Mouse (Mus musculus) limb, embryonic 13.5 days (tissue): ENCODE results near the gene Tbxa2r. TPM values are rescaled to one million over a fixed set of nuclear protein-coding genes. Genes with fewer than 3 reads are reported as not detected.

Experiments used
- ATAC-seq: fragments of 200-750 bp; cut with Nextera tagmentation; 2 replicates; pipeline ENCODE4 v1.8.0; 2017; ENCODE audit warnings: low read depth, moderate number of reproducible peaks, moderate TSS enrichment; ENCODE audit not compliant: low FRiP score
- H3K27ac ChIP-seq: fragments of 300-500 bp; sonication (generic); 2 replicates; pipeline ENCODE4 v1.5.1; 2015; ENCODE audit warnings: inconsistent platforms, mild to moderate bottlenecking, moderate library complexity
- H3K27me3 ChIP-seq: fragments of 300-500 bp; sonication (generic); 2 replicates; pipeline ENCODE4 v1.6.1; 2015; ENCODE audit warnings: mild to moderate bottlenecking, inconsistent platforms
- H3K36me3 ChIP-seq: fragments of 300-500 bp; sonication (generic); 2 replicates; pipeline ENCODE4 v1.6.1; 2015; ENCODE audit warnings: inconsistent platforms, mild to moderate bottlenecking, moderate library complexity
- H3K4me1 ChIP-seq: fragments of 300-500 bp; sonication (generic); 2 replicates; pipeline ENCODE4 v1.6.1; 2015; ENCODE audit warnings: inconsistent platforms
- H3K4me2 ChIP-seq: fragments of 300-500 bp; sonication (generic); replicated peaks from 2 replicates; pipeline ENCODE4 v1.6.1; 2015; ENCODE audit warnings: inconsistent platforms, mild to moderate bottlenecking, moderate library complexity
- H3K4me3 ChIP-seq: fragments of 300-500 bp; sonication (generic); 2 replicates; pipeline ENCODE4 v1.5.1; 2015; ENCODE audit warnings: moderate library complexity, mild to moderate bottlenecking, inconsistent platforms
- H3K9ac ChIP-seq: fragments of 300-500 bp; sonication (generic); 2 replicates; pipeline ENCODE4 v1.6.1; 2015; ENCODE audit warnings: mild to moderate bottlenecking, inconsistent platforms
- H3K9me3 ChIP-seq: fragments of 300-500 bp; sonication (generic); 2 replicates; pipeline ENCODE4 v1.6.1; 2016; ENCODE audit warnings: inconsistent platforms
- WGBS: fragments of 180-500 bp; shearing (Covaris S2); methylation state at CpG from one replicate; pipeline ENCODE4 v1.1.7; 2015; 5-methylcytosine and 5-hydroxymethylcytosine counted together
- polyA plus RNA-seq: library from polyadenylated mRNA; unstranded; fragments of >200 nt; fragmentation: Nextera tagmentation; extraction: Ambion mirVana; gene quantifications from 2 replicates; pipeline ENCODE4 v1.2.1, GENCODE M21; 2015

The Tbxa2r gene
- polyA plus RNA-seq, 1 experiment from 2014 or later, result 5.2 TPM

DNA sequence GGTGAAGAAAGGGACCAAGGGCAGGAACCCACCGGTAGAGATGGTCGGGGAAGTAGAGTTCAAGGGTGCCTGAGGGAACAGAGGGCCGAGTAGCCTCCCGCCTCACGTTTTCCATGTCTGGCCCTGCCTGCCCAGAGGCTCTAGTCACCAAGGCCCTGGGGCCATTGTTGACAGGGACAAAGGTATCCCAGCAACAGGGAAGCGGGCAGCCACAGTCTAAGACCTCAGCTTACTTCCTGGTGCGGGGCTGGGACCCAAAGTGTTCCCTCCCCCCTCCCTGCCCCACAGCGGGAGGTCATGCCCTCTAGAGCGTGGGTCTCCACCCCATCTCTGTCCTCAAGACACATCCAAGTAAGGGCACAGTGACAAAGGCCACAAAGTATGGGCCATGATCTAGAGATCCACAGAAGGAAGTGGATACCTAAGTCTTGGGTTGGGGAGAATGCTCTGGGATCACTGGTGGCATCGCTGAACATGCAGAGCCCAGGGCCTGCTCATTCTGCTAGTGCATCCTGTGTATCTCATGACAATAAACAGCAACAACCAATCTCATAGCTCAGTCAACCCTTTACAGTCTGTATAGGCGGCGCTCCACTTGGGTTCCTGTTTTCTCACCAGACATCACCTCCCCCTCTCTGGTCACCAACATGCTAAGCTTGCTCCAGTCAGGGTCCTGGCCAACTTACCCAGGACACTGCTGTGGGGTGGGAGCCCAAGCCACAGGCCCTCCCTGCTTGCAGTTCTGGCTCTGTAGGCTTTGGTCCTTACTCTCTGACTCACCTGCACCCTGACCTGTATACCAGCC, 37.3 kb downstream of the Tbxa2r start, which contains the start of gene 4930404N11Rik:
Gene 4930404N11Rik, minus strand, starts transcription at position 145 of the 805 bp plus-strand sequence.
- Histone ChIP-seq H3K27ac (peak within 1 kb of the TSS; percentile 6; the same call in 1 of the 2 replicates), H3K4me1 (peaks cover 28% of the 10 kb centered on the region), H3K27me3 (peaks cover 40% of the 10 kb centered on the region), H3K9ac (peak within 1 kb of the TSS; percentile 57), H3K4me2 (peak within 1 kb of the TSS; percentile 66), H3K4me3 (peak within 1 kb of the TSS; percentile 41), H3K36me3 (peaks cover 73% of the 10 kb centered on the region), H3K9me3 (no peaks in the 10 kb centered on the region)
- WGBS, result 26% methylated on average over 12 of the region's 12 CpGs
- no peak for ATAC-seq

DNA sequence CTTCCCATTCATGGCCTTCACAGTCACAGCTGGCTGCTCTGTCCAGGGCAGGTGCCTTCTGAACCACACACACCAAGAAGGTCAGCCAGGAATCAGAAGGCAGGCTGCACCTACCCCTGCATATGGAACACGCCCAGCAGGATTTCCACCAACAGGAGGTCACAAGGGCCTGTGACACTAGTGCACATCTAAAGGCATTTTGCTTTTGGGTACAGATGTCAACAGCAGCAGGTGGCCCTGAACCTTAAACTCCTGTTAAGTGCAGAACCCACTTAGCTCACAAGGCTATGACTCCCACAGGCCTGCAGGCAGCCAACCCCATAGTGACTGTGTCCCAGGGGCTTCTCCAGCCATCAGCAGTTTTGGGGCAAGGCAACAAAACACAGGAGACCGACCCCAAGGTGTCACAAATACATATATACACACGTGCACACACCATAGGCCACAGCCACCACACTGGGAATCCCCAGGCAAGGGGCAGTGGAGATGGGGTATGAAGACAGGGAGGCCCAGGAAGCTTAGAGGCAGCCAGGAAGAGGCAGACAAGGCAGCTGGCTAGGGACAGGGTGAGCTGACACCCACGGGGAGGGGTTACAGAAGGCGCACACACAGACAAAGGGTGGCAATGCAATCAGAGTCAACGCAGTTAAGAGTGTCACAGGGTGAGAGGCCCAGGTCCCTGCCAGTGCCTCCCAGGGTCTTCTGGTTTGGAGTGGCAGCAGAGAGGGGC, 38.1 kb downstream of the Tbxa2r start:
- H3K36me3 ChIP-seq, result peaks cover 73% of the 10 kb centered on the region

DNA sequence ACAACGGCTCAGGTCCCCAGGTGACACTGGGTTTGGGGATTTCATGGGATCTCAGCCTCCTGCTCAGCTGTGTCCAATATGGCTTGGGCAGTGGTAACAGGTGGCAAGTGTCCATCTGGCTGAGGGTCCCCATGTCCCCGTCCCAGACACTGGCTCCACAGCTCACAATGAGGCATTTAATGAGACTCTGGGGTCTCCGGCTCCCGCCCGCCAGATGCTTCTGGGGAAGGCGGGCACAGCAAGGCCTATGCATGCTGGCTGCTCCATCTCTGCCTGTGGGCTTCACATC, 38.6 kb downstream of the Tbxa2r start:
- peaks cover 40% of the 10 kb centered on the region for H3K27me3 ChIP-seq
- no peak for ATAC-seq
- H3K4me3 ChIP-seq, result no peak overlapping the region
- no peak overlapping the region for H3K27ac ChIP-seq
- H3K9me3 ChIP-seq, result no peaks in the 10 kb centered on the region
- H3K36me3 ChIP-seq, result peaks cover 73% of the 10 kb centered on the region
- peaks cover 26% of the 10 kb centered on the region for H3K4me1 ChIP-seq
- no peak overlapping the region for H3K9ac ChIP-seq
- H3K4me2 ChIP-seq, result no peak overlapping the region
- WGBS, result 81% methylated on average over 6 of the region's 6 CpGs

More for the DNA sequence above, 38.1 kb downstream of the Tbxa2r start:
- Histone ChIP-seq H3K4me1 (peaks cover 26% of the 10 kb centered on the region), H3K27ac (peak overlapping the region; percentile 6; the same call in 1 of the 2 replicates), H3K9ac (no peak overlapping the region), H3K9me3 (no peaks in the 10 kb centered on the region), H3K27me3 (peaks cover 40% of the 10 kb centered on the region), H3K4me2 (no peak overlapping the region), H3K4me3 (no peak overlapping the region)
- no peak for ATAC-seq
- WGBS, result 83% methylated on average over 6 of the region's 6 CpGs

DNA sequence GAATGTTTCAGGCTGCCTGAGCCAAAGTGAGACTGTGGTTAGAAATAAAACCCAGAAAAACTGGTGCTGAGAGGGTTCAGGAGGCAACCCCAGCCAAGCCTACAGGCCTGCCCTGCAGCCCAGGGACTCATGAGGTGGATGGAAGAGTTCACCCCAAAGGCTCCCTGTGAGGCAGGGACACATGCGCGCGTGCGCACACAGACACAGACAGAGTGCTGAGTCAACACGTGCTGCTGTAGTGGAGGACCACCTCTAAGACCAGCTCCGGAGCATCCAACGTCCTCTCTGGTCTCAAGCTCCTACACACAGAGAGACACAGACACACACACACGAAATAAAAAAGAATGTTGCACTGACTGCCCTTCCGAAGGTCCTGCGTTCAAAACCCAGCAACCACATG, 46.8 kb downstream of the Tbxa2r start:
- Histone ChIP-seq H3K36me3 (peaks cover 60% of the 10 kb centered on the region), H3K27me3 (no peaks in the 10 kb centered on the region), H3K4me2 (no peak overlapping the region), H3K9me3 (no peaks in the 10 kb centered on the region), H3K4me3 (no peak overlapping the region), H3K4me1 (peaks cover 30% of the 10 kb centered on the region), H3K9ac (no peak overlapping the region), H3K27ac (no peak overlapping the region)
- no peak for ATAC-seq
- 95% methylated on average over 10 of the region's 10 CpGs for WGBS

DNA sequence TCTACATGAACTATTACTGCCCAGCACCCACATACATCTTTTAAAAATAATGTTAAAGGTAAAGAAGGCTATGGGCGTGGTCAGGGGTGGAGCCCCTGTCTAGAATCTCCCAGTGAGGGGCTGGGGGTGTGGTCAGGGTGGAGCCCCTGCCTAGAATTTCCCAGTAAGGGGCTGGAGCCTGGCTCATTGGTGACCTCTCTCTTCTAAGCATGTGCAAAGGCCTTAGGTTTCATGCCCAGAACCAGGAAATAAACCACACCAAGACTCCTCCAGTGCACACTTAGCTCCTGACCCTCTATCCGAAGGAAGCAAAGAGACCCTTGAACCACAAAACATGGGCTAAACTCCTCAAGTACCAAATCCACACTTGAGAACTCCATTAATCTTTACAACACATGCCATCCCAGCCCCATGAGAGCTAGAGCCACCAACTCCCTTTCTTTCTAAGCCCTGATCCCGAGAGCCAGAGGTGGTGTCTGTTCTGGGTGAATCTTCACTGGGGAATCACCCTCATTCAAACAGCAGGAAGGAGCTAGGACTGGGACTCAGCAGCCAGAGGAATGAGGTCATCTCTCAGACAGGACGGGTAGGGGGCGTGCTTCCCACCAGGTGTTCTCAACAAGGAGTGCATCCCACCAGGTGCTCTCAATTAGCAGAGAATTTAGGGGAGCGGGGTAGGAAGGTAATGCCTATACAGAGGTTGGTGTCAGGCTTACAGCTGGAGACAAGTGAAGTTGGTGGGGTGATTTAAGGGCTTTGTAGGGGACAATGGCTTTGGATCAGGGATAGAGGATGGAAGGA, 48.2 kb downstream of the Tbxa2r start:
- Histone ChIP-seq H3K27ac (0 out of 2 replicates have a peak overlapping the region, but pooled peaks have one; percentile 28), H3K4me1 (peaks cover 30% of the 10 kb centered on the region), H3K36me3 (peaks cover 45% of the 10 kb centered on the region), H3K9me3 (no peaks in the 10 kb centered on the region), H3K4me2 (peak overlapping the region; percentile 82), H3K27me3 (no peaks in the 10 kb centered on the region), H3K9ac (peak overlapping the region; percentile 94), H3K4me3 (peak overlapping the region; percentile 83)
- ATAC-seq, result no peak
- 33% methylated on average over 6 of the region's 6 CpGs for WGBS

DNA sequence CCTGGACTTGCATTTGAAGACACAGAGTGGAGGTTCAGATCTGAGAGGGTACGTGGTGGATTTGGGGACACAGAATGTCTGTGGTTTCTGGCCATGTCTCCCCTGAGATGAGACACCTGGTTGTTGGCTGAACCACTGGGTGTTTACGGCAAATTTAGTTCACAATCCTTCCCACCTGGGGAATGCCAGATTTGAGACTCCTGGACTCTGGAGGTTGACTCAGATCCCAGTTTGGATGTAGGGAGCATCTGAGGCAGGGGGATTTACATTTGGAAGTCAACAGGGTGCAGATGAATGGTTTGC, 48.8 kb downstream of the Tbxa2r start:
- H3K36me3 ChIP-seq, result peaks cover 40% of the 10 kb centered on the region
- 57% methylated on average over 2 of the region's 2 CpGs for WGBS
- H3K9me3 ChIP-seq, result no peaks in the 10 kb centered on the region
- H3K4me3 ChIP-seq, result peak overlapping the region; percentile 83
- peak overlapping the region; percentile 82 for H3K4me2 ChIP-seq
- H3K9ac ChIP-seq, result peak overlapping the region; percentile 94
- no peak for ATAC-seq
- no peaks in the 10 kb centered on the region for H3K27me3 ChIP-seq
- 0 out of 2 replicates have a peak overlapping the region, but pooled peaks have one; percentile 28 for H3K27ac ChIP-seq
- peaks cover 30% of the 10 kb centered on the region for H3K4me1 ChIP-seq

DNA sequence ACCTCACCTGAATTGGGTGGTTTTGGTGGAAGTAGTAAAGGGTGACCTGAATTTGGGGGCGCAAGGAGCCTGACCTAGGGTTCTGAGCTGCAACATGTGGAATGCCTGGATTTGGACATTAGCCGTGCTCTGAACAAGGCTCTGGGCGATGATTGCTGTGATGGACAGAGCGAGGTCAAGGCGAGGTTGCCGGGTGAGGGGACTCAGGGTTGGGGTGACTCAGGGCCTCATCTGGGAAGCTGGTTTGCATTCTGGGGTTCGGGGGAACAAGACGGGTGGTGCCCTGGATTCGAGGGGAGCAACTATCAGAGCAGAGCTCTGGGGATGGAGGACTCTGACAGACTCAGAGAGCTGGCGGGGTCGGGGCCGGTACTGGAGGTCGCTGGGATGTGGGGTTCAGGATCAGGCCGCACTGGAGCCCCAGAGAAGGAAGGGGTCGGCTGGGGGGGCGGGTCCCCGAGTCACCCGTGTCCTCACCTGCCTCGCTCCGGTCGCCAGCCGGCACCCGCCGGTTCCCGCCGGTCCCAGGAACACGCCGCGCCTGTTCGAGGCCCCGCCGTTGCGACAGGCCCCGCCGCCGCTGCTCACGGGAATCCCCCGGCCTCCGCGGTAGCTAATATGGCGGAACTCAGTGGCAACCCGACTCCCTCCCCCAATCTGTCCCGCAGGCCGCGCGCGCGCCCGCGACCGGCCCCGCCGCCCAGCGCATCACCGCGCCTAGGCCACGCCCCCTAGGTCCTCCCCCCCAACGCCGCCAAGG, 49.4 kb downstream of the Tbxa2r start, which contains the start of gene Fzr1:
Gene Fzr1, minus strand, starts transcription at position 724 of the 760 bp plus-strand sequence.
- Histone ChIP-seq H3K4me1 (peaks cover 30% of the 10 kb centered on the region), H3K9ac (peak within 1 kb of the TSS; percentile 94), H3K27ac (peak within 1 kb of the TSS; percentile 78), H3K36me3 (peaks cover 33% of the 10 kb centered on the region), H3K4me2 (peak within 1 kb of the TSS; percentile 82), H3K27me3 (no peaks in the 10 kb centered on the region), H3K9me3 (no peaks in the 10 kb centered on the region), H3K4me3 (peak within 1 kb of the TSS; percentile 83)
- under 1% methylated on average over 56 of the region's 59 CpGs for WGBS
- peak; percentile 77 for ATAC-seq

DNA sequence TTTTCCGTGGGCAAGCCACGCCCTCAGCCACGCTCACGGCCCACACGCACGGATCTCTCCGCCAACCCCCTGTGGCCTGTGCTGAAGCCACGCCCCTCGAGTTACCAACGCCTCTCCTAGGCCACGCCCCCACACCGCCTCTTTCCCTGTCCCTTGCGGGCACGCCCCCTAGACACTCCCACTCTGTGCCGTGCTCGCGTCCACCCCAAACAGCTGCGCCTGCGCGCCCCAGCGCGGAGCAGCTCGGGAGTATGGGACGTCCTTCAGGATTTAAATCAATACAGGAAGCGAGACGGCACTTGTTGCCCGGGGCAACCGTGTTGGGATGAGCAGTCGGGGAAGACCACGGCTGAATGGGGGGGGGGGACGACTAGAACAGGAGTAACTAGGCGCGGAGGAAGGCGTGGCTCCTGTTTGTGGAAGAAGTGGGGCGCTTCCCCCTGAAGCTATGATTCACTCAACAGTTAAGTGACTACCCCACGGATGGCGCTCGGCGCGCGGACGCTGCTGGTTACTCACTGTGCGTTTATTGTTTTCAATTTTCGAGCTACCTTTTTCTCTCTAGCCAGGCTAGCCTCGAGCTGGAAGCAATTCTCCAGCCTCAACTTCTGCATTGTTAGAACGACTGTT, 50.1 kb downstream of the Tbxa2r start:
- H3K27me3 ChIP-seq, result no peaks in the 10 kb centered on the region
- peak overlapping the region; percentile 59 for H3K9ac ChIP-seq
- peak overlapping the region; percentile 69 for H3K4me2 ChIP-seq
- under 1% methylated on average over 46 of the region's 46 CpGs for WGBS
- H3K4me1 ChIP-seq, result peaks cover 30% of the 10 kb centered on the region
- H3K36me3 ChIP-seq, result peaks cover 26% of the 10 kb centered on the region
- no peaks in the 10 kb centered on the region for H3K9me3 ChIP-seq
- peak overlapping the region; percentile 78 for H3K27ac ChIP-seq
- peak; percentile 96 for ATAC-seq
- H3K4me3 ChIP-seq, result peak overlapping the region; percentile 83

DNA sequence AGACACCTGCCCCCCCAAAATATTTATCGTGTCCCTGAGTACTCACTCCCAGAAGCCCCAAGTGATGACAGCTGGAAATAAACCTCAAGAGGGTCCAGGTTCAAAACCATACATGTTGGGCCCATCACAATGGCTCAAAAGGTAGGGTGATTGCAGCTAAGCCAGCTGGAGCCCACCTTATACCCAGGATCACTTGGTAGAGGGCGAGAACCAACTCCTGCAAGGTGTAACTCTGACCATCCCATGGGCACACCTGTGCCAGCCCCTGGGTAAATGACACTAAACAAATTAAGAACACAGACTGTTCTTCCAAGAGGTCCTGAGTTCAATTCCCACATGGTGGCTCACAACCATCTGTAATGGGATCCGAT, 50.6 kb downstream of the Tbxa2r start:
- Histone ChIP-seq H3K4me2 (peak overlapping the region; percentile 69), H3K4me1 (peaks cover 30% of the 10 kb centered on the region), H3K4me3 (peak overlapping the region; percentile 83), H3K9me3 (no peaks in the 10 kb centered on the region), H3K36me3 (peaks cover 21% of the 10 kb centered on the region), H3K9ac (peak overlapping the region; percentile 59), H3K27me3 (no peaks in the 10 kb centered on the region), H3K27ac (peak overlapping the region; percentile 78)
- 58% methylated on average over 3 of the region's 3 CpGs for WGBS
- no peak for ATAC-seq

DNA sequence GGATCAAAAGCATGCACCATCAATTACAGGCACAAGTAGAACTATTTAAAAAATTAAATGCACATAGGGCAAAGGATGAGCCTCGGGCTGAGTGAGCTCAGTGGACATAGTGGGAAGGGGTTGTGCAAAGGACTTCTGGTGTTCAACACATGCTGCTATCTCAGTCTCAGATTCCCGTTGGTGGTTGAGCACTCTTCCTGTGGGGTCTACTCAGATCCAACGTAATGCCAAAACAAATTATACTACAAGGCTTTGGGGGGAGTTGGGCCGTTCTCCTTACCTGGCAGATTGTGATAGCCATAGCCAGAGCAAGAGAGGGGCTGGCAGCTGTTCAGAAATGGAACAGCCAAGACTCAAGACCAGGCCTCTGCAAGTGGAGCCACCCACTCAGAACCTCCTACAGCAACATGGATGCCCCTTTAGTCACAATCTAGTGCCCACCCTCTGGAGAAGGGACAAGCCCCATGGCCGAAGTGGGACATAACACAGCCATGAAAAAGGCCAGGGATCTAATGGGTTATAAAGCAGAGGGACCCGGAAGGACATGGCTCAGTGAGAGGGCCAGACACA, 51.4 kb downstream of the Tbxa2r start:
- 87% methylated on average over 6 of the region's 6 CpGs for WGBS
- Histone ChIP-seq H3K4me3 (no peak overlapping the region; the same call in 1 of the 2 replicates), H3K27ac (no peak overlapping the region), H3K9ac (no peak overlapping the region), H3K27me3 (no peaks in the 10 kb centered on the region), H3K4me2 (no peak overlapping the region), H3K36me3 (peaks cover 15% of the 10 kb centered on the region), H3K9me3 (no peaks in the 10 kb centered on the region), H3K4me1 (peaks cover 31% of the 10 kb centered on the region)
- no peak for ATAC-seq

DNA sequence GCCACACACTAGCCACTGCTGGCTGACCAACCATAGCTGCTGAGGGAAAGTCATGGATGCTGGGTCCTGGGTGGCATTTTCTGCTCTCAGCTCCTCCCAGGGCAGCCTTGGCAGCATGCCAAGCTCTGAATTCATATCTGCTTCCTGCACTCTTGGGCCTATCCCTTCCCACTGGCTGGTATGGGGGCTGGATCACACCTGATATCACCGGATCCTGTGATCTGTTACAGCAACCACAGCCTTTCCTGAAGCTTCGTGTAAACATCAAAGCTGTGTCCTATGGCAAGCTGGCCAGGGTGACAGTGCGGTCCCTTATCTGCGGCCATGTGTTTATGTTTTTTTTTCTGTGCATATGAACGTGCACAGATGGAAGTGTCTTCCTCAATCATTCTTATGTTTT, 53.5 kb downstream of the Tbxa2r start:
- peaks cover 14% of the 10 kb centered on the region for H3K36me3 ChIP-seq
- no peak overlapping the region for H3K4me3 ChIP-seq
- no peak overlapping the region for H3K9ac ChIP-seq
- H3K9me3 ChIP-seq, result no peaks in the 10 kb centered on the region
- H3K27ac ChIP-seq, result no peak overlapping the region
- H3K4me2 ChIP-seq, result no peak overlapping the region
- peaks cover 27% of the 10 kb centered on the region for H3K4me1 ChIP-seq
- no peak for ATAC-seq
- no peaks in the 10 kb centered on the region for H3K27me3 ChIP-seq
- 77% methylated on average over 5 of the region's 5 CpGs for WGBS
